Mouse (Mus musculus) megakaryocyte, adult 5-6 weeks (primary cell): ENCODE measurements around the gene Dip2b. TPM values are rescaled to one million over a fixed set of nuclear protein-coding genes. Genes with fewer than 3 reads are reported as not detected.

ENCODE experiments used
- ATAC-seq: 2 replicates; pipeline ENCODE4 v1.8.0; 2016; ENCODE audit warnings: mild to moderate bottlenecking, inconsistent platforms; ENCODE audit not compliant: poor library complexity, severe bottlenecking
- total RNA-seq, 2 experiments: library from RNA; stranded (forward) in 1 of 2; stranded (reverse) in 1 of 2; fragments of 153-499, 151-499 nt in 1 of 2; fragments of 221-1000, 200-1000 nt in 1 of 2; gene quantifications; 2 replicates each; pipeline versions ENCODE4 v1.2.3 to v1.2.4; 2015 to 2017

Gene Dip2b
- total RNA-seq, 2 experiments from 2014 or later, result 13.5 to 17.6 TPM

DNA sequence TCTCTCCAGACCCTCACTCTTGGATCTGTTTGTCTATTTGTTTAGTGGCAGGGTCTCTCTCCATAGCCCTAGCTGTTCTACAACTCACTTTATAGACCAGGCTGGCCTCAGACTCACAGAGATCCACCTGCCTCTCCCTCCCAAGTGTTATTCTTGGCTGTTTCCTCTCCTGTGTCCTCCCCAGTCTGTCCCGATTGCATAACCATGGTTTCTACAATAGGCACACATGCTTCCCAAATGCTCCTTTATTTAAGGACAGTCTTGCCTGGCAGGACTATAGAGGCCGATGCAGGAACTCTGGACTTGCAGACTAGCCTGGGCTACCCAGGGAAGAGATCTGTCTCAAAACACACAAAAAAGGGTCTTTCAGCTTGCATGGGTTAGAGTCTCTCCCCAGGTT lies 174.9 kb downstream of the Dip2b start:
- ATAC-seq, result no peak

GRCm38 (mm10) chr15:100215092-100215491 lies 176.6 kb downstream of the Dip2b start:
- peak; percentile 61 for ATAC-seq

- ATAC-seq, result peak; percentile 90
Observed at GRCm38 (mm10) chr15:100216173-100216572, 177.7 kb downstream of the Dip2b start.

DNA sequence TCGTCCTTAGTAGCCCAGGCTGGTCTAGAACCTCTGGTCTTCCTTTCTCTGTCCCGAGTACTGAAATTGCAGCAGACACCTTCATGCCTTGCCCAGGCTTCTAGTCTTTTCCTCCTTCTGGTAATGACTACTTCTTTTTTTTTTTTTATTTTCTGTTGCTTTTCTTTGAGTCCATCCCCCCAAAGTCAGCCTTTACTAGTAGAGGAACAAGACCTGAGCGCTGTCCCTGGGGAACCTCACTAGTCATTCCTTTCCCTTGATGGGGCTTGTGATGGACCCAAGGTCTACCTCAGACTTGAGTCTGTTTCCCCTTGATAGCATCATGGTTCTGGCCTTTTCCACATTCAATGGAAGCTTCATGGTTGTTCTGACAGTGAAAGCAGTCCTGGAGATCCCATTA lies 179.6 kb downstream of the Dip2b start:
- ATAC-seq, result no peak

- ATAC-seq, result no peak
Observed at GRCm38 (mm10) chr15:100219396-100219795, 180.9 kb downstream of the Dip2b start.

- no peak for ATAC-seq
Observed at GRCm38 (mm10) chr15:100220916-100221315, 182.5 kb downstream of the Dip2b start.

- ATAC-seq, result no peak
Observed at GRCm38 (mm10) chr15:100225381-100225780, 186.9 kb downstream of the Dip2b start.

GRCm38 (mm10) chr15:100225891-100226290 lies 187.4 kb downstream of the Dip2b start:
- ATAC-seq, result no peak

GRCm38 (mm10) chr15:100227031-100227662 lies 188.7 kb downstream of the Dip2b start:
- ATAC-seq, result peak; percentile 42

GRCm38 (mm10) chr15:100227663-100228534 lies 189.4 kb downstream of the Dip2b start, which contains the start of gene Atf1:
Gene Atf1 (plus strand): TSS chr15:100227819.
- ATAC-seq, result peak; percentile 84

GRCm38 (mm10) chr15:100228535-100229336 lies 190.3 kb downstream of the Dip2b start:
- ATAC-seq, result no peak

GRCm38 (mm10) chr15:100230655-100231054 lies 192.2 kb downstream of the Dip2b start:
- ATAC-seq, result no peak

DNA sequence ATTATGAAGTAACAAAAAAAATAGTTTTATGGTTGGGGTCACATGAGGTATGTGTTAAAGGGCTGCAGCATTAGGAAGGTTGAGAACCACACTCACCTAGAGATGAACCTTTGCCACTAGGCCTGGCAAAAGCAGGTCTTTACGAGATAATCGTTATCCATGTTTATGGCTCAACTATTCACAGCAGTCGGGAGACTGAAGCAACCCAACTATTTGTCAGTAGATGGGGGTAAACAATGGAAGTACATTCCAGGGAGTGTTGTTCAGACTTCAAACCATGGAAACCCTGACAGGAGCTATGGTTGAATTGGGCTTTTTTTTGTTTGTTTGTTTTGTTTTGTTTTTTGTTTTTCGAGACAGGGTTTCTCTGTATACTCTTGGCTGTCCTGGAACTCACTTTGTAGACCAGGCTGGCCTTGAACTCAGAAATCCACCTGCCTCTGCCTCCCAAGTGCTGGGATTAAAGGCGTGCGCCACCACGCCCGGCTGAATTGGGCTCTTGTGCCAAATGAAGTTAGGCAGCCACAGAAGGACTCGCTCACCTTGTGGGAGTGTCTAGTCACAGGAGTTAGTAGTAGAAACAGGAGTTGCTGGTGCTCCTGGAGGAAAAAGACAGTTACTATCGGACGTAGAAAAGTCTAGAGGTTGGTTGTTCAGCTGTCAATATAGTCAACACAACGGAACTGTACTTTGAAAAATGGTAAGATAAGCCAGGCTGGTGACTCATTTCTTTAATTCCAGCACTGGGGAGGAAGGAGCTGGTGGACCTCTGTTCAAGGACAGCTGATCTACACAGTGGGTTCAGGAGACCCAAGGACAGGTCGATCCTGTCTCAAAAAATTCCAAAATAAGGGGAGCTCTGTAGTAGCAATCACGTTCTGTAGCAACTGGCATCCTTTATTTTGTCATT lies 193.4 kb downstream of the Dip2b start:
- ATAC-seq, result no peak

DNA sequence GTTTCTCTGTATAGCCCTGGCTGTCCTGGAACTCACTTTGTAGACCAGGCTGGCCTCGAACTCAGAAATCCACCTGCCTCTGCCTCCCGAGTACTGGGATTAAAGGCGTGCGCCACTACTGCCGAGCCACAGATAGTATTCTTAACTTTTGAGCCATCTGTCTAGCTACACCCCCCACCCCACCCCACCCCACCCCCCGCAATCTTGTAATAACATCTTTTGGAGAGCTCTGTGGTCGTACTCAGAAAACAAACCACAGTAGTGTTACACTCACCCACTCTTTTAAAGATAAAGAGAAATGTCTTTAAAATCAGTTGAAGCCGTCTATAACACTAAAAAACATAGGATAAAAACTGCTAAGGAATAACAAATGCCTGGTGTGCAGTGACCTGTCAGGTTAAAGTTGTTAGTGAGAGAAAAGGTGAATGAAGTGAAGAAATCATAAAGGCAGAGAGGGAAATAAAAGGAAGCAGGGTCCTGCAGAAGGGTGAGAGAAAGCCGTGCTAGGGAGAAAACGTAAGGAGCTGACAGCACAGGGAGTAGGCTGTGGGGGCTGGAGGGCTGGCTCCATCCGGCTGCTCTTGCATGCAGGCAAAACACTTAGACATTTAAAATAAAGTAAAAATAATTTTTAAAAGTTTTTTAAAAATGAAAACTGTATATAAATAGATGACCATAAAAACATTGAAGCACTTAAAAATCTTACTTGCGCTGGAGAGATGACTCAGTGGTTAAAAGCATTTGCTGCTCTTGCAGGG lies 196.9 kb downstream of the Dip2b start:
- no peak for ATAC-seq

- peak; percentile 55 for ATAC-seq
Observed at GRCm38 (mm10) chr15:100236952-100237351, 198.5 kb downstream of the Dip2b start.

DNA sequence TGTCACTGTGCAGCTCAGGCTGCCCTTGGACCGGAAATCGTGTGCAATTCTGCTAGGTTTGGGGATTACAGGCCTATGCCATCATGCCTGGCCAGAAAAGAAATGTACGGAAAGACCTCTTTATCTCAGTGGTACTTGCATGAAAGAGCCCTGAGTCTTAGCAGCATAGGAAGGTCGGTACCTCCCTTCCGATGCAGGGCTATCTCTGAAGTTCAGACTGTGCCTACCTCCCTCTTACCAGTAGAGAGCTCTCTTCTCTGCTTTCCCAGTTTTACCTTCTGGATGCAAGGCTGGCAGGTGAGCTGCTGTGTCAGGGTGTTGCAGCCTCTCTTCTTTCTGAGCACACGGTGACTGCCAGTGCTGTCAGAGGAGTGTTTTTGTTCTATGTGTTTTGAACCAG lies 203.3 kb downstream of the Dip2b start:
- ATAC-seq, result peak; percentile 31; the same call in 1 of the 2 replicates

DNA sequence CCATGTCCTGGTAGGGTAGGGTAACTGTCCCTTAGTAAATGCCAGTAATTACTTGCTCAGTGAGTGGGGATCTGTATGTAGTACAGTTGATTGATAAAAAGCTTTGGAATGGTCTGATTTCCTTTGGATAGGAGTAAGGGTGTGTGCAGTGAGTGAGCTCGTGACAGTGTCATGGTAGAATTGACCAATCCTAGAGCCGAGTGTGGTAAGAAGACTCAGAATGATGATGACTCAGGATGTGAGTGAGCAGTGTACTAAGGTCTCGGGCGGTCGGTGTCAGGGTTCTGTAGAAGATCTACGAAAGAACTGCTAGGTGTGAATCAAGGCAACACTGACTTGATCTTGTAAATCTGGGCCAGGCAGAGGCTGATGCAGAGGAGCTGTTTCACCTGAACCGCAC lies 207.5 kb downstream of the Dip2b start:
- peak; percentile 41; the same call in 1 of the 2 replicates for ATAC-seq

- ATAC-seq, result no peak
Observed at GRCm38 (mm10) chr15:100247296-100247695, 208.8 kb downstream of the Dip2b start.

- ATAC-seq, result peak; percentile 69
Observed at GRCm38 (mm10) chr15:100248665-100249433, 210.4 kb downstream of the Dip2b start.
